Mouse (Mus musculus): ENCODE data around the gene Dgkg.

DNA sequence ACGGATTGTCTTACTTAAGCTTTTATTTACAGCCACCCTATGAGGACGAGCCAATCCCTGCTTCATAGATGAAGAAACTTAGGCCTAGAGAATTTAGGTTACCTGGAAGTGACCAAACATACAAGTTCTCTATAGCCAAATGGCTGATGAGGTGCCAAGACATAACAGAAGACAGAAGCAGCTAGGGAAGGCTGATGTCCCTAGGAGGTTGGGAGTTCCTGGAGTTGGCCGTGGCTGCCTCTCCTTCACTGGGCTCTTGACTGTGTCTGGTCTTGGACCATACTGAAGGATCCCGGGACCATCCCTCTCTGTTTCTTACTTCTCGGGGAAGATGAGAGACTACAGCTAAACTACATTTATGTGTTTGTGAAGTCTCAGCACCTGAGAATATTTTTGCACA, 47.1 kb upstream of the Dgkg start:
- no peak for TF ChIP-seq CTCF (IDR thresholded peaks at IDR 0.05)
- no peak for TF ChIP-seq EP300 (IDR thresholded peaks at IDR 0.05)
